Mouse (Mus musculus) midbrain, embryonic 13.5 days (tissue): ENCODE measurements at regions not wholly inside any gene's neighbourhood (a gene's known extent, or its start where the extent isn't known, plus 50 kb on each side); places are given as distances from the start of the nearest gene placed in this dataset.

Source experiments
- ATAC-seq: fragments of 200-750 bp; cut with Nextera tagmentation; 2 replicates; pipeline ENCODE4 v1.8.0; 2017; ENCODE audit warnings: mild to moderate bottlenecking, moderate TSS enrichment, moderate library complexity
- H3K27ac ChIP-seq: fragments of 300-500 bp; sonication (generic); 2 replicates; pipeline ENCODE4 v1.5.1; 2015; ENCODE audit warnings: inconsistent platforms, mild to moderate bottlenecking, moderate library complexity
- H3K27me3 ChIP-seq: fragments of 300-500 bp; sonication (generic); 2 replicates; pipeline ENCODE4 v1.6.1; 2015; ENCODE audit warnings: mild to moderate bottlenecking, inconsistent platforms
- H3K36me3 ChIP-seq: fragments of 300-500 bp; sonication (generic); 2 replicates; pipeline ENCODE4 v1.6.1; 2015; ENCODE audit warnings: mild to moderate bottlenecking, inconsistent platforms
- H3K4me1 ChIP-seq: fragments of 300-500 bp; sonication (generic); replicated peaks from 2 replicates; pipeline ENCODE4 v1.6.1; 2015; ENCODE audit warnings: inconsistent platforms
- H3K4me2 ChIP-seq: fragments of 300-500 bp; sonication (generic); replicated peaks from 2 replicates; pipeline ENCODE4 v1.6.1; 2015; ENCODE audit warnings: moderate library complexity, mild to moderate bottlenecking, inconsistent platforms
- H3K4me3 ChIP-seq: fragments of 300-500 bp; sonication (generic); replicated peaks from 2 replicates; pipeline ENCODE4 v1.5.1; 2015; ENCODE audit warnings: mild to moderate bottlenecking, inconsistent platforms
- H3K9ac ChIP-seq: fragments of 300-500 bp; sonication (generic); replicated peaks from 2 replicates; pipeline ENCODE4 v1.6.1; 2015; ENCODE audit warnings: mild to moderate bottlenecking, inconsistent platforms
- H3K9me3 ChIP-seq: fragments of 300-500 bp; sonication (generic); 2 replicates; pipeline ENCODE4 v1.6.1; 2016; ENCODE audit warnings: mild to moderate bottlenecking, inconsistent platforms
- WGBS: fragments of 180-500 bp; shearing (Covaris S2); methylation state at CpG from one replicate; pipeline ENCODE4 v1.1.7; 2015; 5-methylcytosine and 5-hydroxymethylcytosine counted together

GRCm38 (mm10) chr15:72205950-72206349, 1628.4 kb upstream of the Gm6569 start:
- ATAC-seq = peak; percentile 93
- H3K4me1 ChIP-seq = peaks cover 24% of the 10 kb centered on the region
- no peaks in the 10 kb centered on the region for H3K27me3 ChIP-seq
- peak overlapping the region; percentile 25; the same call in 1 of the 2 replicates for H3K4me2 ChIP-seq
- H3K9me3 ChIP-seq = no peaks in the 10 kb centered on the region
- no peak overlapping the region for H3K4me3 ChIP-seq
- no peak overlapping the region for H3K9ac ChIP-seq
- 12% methylated on average over 9 of the region's 9 CpGs for WGBS
- H3K27ac ChIP-seq = peak overlapping the region; percentile 52
- H3K36me3 ChIP-seq = no peaks in the 10 kb centered on the region

- Histone ChIP-seq H3K9ac (no peak overlapping the region), H3K4me2 (no peak overlapping the region), H3K27me3 (no peaks in the 10 kb centered on the region), H3K4me1 (peaks cover 24% of the 10 kb centered on the region), H3K4me3 (no peak overlapping the region), H3K36me3 (no peaks in the 10 kb centered on the region), H3K9me3 (no peaks in the 10 kb centered on the region), H3K27ac (no peak overlapping the region)
- WGBS = 94% methylated on average over 4 of the region's 4 CpGs
- ATAC-seq = no peak
These were observed 1626.8 kb upstream of the Gm6569 start for GRCm38 (mm10) chr15:72207589-72207988.

- Histone ChIP-seq H3K9ac (no peak overlapping the region), H3K27ac (no peak overlapping the region), H3K27me3 (no peaks in the 10 kb centered on the region), H3K4me1 (peaks cover 24% of the 10 kb centered on the region), H3K4me3 (no peak overlapping the region), H3K9me3 (no peaks in the 10 kb centered on the region), H3K4me2 (no peak overlapping the region), H3K36me3 (no peaks in the 10 kb centered on the region)
- ATAC-seq = no peak
- WGBS = 72% methylated on average over 4 of the region's 4 CpGs
These were observed 1626.3 kb upstream of the Gm6569 start for GRCm38 (mm10) chr15:72208076-72208475.

GRCm38 (mm10) chr15:72208973-72209372, 1625.4 kb upstream of the Gm6569 start:
- Histone ChIP-seq H3K9ac (no peak overlapping the region), H3K36me3 (no peaks in the 10 kb centered on the region), H3K4me3 (no peak overlapping the region), H3K27ac (no peak overlapping the region), H3K4me2 (no peak overlapping the region), H3K27me3 (no peaks in the 10 kb centered on the region), H3K4me1 (peaks cover 19% of the 10 kb centered on the region), H3K9me3 (no peaks in the 10 kb centered on the region)
- 91% methylated on average over 7 of the region's 7 CpGs for WGBS
- no peak for ATAC-seq

GRCm38 (mm10) chr15:72217731-72218130, 1616.6 kb upstream of the Gm6569 start:
- Histone ChIP-seq H3K36me3 (no peaks in the 10 kb centered on the region), H3K9me3 (no peaks in the 10 kb centered on the region), H3K4me2 (no peak overlapping the region), H3K27me3 (no peaks in the 10 kb centered on the region), H3K27ac (no peak overlapping the region), H3K4me3 (no peak overlapping the region), H3K9ac (no peak overlapping the region), H3K4me1 (no peaks in the 10 kb centered on the region)
- WGBS = 74% methylated on average over 5 of the region's 5 CpGs
- ATAC-seq = no peak

GRCm38 (mm10) chr15:72219985-72220384, 1614.4 kb upstream of the Gm6569 start:
- Histone ChIP-seq H3K27ac (no peak overlapping the region), H3K36me3 (no peaks in the 10 kb centered on the region), H3K4me2 (no peak overlapping the region), H3K27me3 (no peaks in the 10 kb centered on the region), H3K9ac (no peak overlapping the region), H3K4me3 (no peak overlapping the region), H3K9me3 (no peaks in the 10 kb centered on the region), H3K4me1 (no peaks in the 10 kb centered on the region)
- 80% methylated on average over 7 of the region's 7 CpGs for WGBS
- no peak for ATAC-seq

GRCm38 (mm10) chr15:72220786-72221185, 1613.6 kb upstream of the Gm6569 start:
- ATAC-seq = no peak
- Histone ChIP-seq H3K4me1 (no peaks in the 10 kb centered on the region), H3K27me3 (no peaks in the 10 kb centered on the region), H3K4me2 (no peak overlapping the region), H3K9me3 (no peaks in the 10 kb centered on the region), H3K9ac (no peak overlapping the region), H3K27ac (no peak overlapping the region), H3K36me3 (no peaks in the 10 kb centered on the region), H3K4me3 (no peak overlapping the region)
- WGBS = 86% methylated on average over 6 of the region's 6 CpGs

- H3K27ac ChIP-seq = no peak overlapping the region
- no peak overlapping the region for H3K9ac ChIP-seq
- no peak overlapping the region for H3K4me2 ChIP-seq
- no peak for ATAC-seq
- no peaks in the 10 kb centered on the region for H3K4me1 ChIP-seq
- no peaks in the 10 kb centered on the region for H3K36me3 ChIP-seq
- H3K9me3 ChIP-seq = no peaks in the 10 kb centered on the region
- no peak overlapping the region for H3K4me3 ChIP-seq
- 53% methylated on average over 2 of the region's 2 CpGs for WGBS
- H3K27me3 ChIP-seq = no peaks in the 10 kb centered on the region
These were observed 1602.0 kb upstream of the Gm6569 start for GRCm38 (mm10) chr15:72232355-72232754.

- 63% methylated on average over 3 of the region's 3 CpGs for WGBS
- Histone ChIP-seq H3K36me3 (no peaks in the 10 kb centered on the region), H3K27ac (no peak overlapping the region), H3K4me2 (no peak overlapping the region), H3K4me3 (no peak overlapping the region), H3K4me1 (no peaks in the 10 kb centered on the region), H3K27me3 (no peaks in the 10 kb centered on the region), H3K9ac (no peak overlapping the region), H3K9me3 (peaks cover 8% of the 10 kb centered on the region)
- ATAC-seq = no peak
These were observed 1569.7 kb upstream of the Gm6569 start for GRCm38 (mm10) chr15:72264619-72265018.

GRCm38 (mm10) chr15:72283846-72284245, 1550.5 kb upstream of the Gm6569 start:
- Histone ChIP-seq H3K4me1 (peaks cover 6% of the 10 kb centered on the region), H3K4me2 (no peak overlapping the region), H3K27me3 (no peaks in the 10 kb centered on the region), H3K36me3 (no peaks in the 10 kb centered on the region), H3K4me3 (no peak overlapping the region), H3K27ac (peak overlapping the region; percentile 47), H3K9ac (no peak overlapping the region), H3K9me3 (no peaks in the 10 kb centered on the region)
- ATAC-seq = no peak
- WGBS = 17% methylated on average over 1 of the region's 1 CpGs

GRCm38 (mm10) chr15:72296648-72297047, 1537.7 kb upstream of the Gm6569 start:
- Histone ChIP-seq H3K9me3 (no peaks in the 10 kb centered on the region), H3K27ac (no peak overlapping the region), H3K4me3 (no peak overlapping the region), H3K27me3 (no peaks in the 10 kb centered on the region), H3K4me2 (no peak overlapping the region), H3K9ac (no peak overlapping the region), H3K4me1 (no peaks in the 10 kb centered on the region), H3K36me3 (no peaks in the 10 kb centered on the region)
- no peak for ATAC-seq
- 76% methylated on average over 2 of the region's 2 CpGs for WGBS

- Histone ChIP-seq H3K4me2 (no peak overlapping the region), H3K9ac (no peak overlapping the region), H3K36me3 (no peaks in the 10 kb centered on the region), H3K27ac (no peak overlapping the region), H3K4me1 (no peaks in the 10 kb centered on the region), H3K4me3 (no peak overlapping the region), H3K27me3 (no peaks in the 10 kb centered on the region), H3K9me3 (no peaks in the 10 kb centered on the region)
- WGBS = 81% methylated on average over 5 of the region's 5 CpGs
- no peak for ATAC-seq
These were observed 1521.9 kb upstream of the Gm6569 start for GRCm38 (mm10) chr15:72312417-72312816.

GRCm38 (mm10) chr15:72321528-72321927, 1512.8 kb upstream of the Gm6569 start:
- Histone ChIP-seq H3K9me3 (no peaks in the 10 kb centered on the region), H3K9ac (no peak overlapping the region), H3K36me3 (no peaks in the 10 kb centered on the region), H3K4me2 (no peak overlapping the region), H3K27ac (no peak overlapping the region), H3K27me3 (no peaks in the 10 kb centered on the region), H3K4me1 (no peaks in the 10 kb centered on the region), H3K4me3 (no peak overlapping the region)
- ATAC-seq = no peak
- WGBS = 91% methylated on average over 5 of the region's 5 CpGs
